Mouse (Mus musculus) limb, embryonic 13.5 days (tissue): ENCODE data around the gene Uhrf1. TPM values are rescaled to one million over a fixed set of nuclear protein-coding genes. Genes with fewer than 3 reads are reported as not detected.

ENCODE experiments used
- ATAC-seq: fragments of 200-750 bp; cut with Nextera tagmentation; 2 replicates; pipeline ENCODE4 v1.8.0; 2017; ENCODE audit warnings: low read depth, moderate number of reproducible peaks, moderate TSS enrichment; ENCODE audit not compliant: low FRiP score
- H3K27ac ChIP-seq: fragments of 300-500 bp; sonication (generic); 2 replicates; pipeline ENCODE4 v1.5.1; 2015; ENCODE audit warnings: inconsistent platforms, mild to moderate bottlenecking, moderate library complexity
- H3K27me3 ChIP-seq: fragments of 300-500 bp; sonication (generic); 2 replicates; pipeline ENCODE4 v1.6.1; 2015; ENCODE audit warnings: mild to moderate bottlenecking, inconsistent platforms
- H3K36me3 ChIP-seq: fragments of 300-500 bp; sonication (generic); 2 replicates; pipeline ENCODE4 v1.6.1; 2015; ENCODE audit warnings: inconsistent platforms, mild to moderate bottlenecking, moderate library complexity
- H3K4me1 ChIP-seq: fragments of 300-500 bp; sonication (generic); 2 replicates; pipeline ENCODE4 v1.6.1; 2015; ENCODE audit warnings: inconsistent platforms
- H3K4me2 ChIP-seq: fragments of 300-500 bp; sonication (generic); replicated peaks from 2 replicates; pipeline ENCODE4 v1.6.1; 2015; ENCODE audit warnings: inconsistent platforms, mild to moderate bottlenecking, moderate library complexity
- H3K4me3 ChIP-seq: fragments of 300-500 bp; sonication (generic); 2 replicates; pipeline ENCODE4 v1.5.1; 2015; ENCODE audit warnings: moderate library complexity, mild to moderate bottlenecking, inconsistent platforms
- H3K9ac ChIP-seq: fragments of 300-500 bp; sonication (generic); 2 replicates; pipeline ENCODE4 v1.6.1; 2015; ENCODE audit warnings: mild to moderate bottlenecking, inconsistent platforms
- H3K9me3 ChIP-seq: fragments of 300-500 bp; sonication (generic); 2 replicates; pipeline ENCODE4 v1.6.1; 2016; ENCODE audit warnings: inconsistent platforms
- WGBS: fragments of 180-500 bp; shearing (Covaris S2); methylation state at CpG from one replicate; pipeline ENCODE4 v1.1.7; 2015; 5-methylcytosine and 5-hydroxymethylcytosine counted together
- polyA plus RNA-seq: library from polyadenylated mRNA; unstranded; fragments of >200 nt; fragmentation: Nextera tagmentation; extraction: Ambion mirVana; gene quantifications from 2 replicates; pipeline ENCODE4 v1.2.1, GENCODE M21; 2015

Gene Uhrf1
- polyA plus RNA-seq, 1 experiment from 2014 or later, result 146 TPM

GRCm38 (mm10) chr17:56277567-56277893, 25.6 kb upstream of the Uhrf1 start:
- H3K36me3 ChIP-seq, result peaks cover 46% of the 10 kb centered on the region
- no peaks in the 10 kb centered on the region for H3K27me3 ChIP-seq
- H3K4me2 ChIP-seq, result peak overlapping the region; percentile 76
- 0 out of 2 replicates have a peak overlapping the region, but pooled peaks have one; percentile 20 for H3K9ac ChIP-seq
- H3K4me3 ChIP-seq, result peak overlapping the region; percentile 60; the same call in 1 of the 2 replicates
- WGBS, result 41% methylated on average over 2 of the region's 2 CpGs
- ATAC-seq, result no peak; the same call in 1 of the 2 replicates
- H3K4me1 ChIP-seq, result peaks cover 14% of the 10 kb centered on the region
- H3K27ac ChIP-seq, result peak overlapping the region; percentile 82; the same call in 1 of the 2 replicates
- H3K9me3 ChIP-seq, result no peaks in the 10 kb centered on the region

- no peak overlapping the region for H3K4me3 ChIP-seq
- no peaks in the 10 kb centered on the region for H3K27me3 ChIP-seq
- no peaks in the 10 kb centered on the region for H3K9me3 ChIP-seq
- 90% methylated on average over 5 of the region's 5 CpGs for WGBS
- H3K9ac ChIP-seq, result no peak overlapping the region
- H3K27ac ChIP-seq, result no peak overlapping the region
- H3K36me3 ChIP-seq, result peaks cover 50% of the 10 kb centered on the region
- peaks cover 14% of the 10 kb centered on the region for H3K4me1 ChIP-seq
- H3K4me2 ChIP-seq, result no peak overlapping the region
- ATAC-seq, result no peak
These were observed 24.8 kb upstream of the Uhrf1 start for GRCm38 (mm10) chr17:56278340-56278739.

DNA sequence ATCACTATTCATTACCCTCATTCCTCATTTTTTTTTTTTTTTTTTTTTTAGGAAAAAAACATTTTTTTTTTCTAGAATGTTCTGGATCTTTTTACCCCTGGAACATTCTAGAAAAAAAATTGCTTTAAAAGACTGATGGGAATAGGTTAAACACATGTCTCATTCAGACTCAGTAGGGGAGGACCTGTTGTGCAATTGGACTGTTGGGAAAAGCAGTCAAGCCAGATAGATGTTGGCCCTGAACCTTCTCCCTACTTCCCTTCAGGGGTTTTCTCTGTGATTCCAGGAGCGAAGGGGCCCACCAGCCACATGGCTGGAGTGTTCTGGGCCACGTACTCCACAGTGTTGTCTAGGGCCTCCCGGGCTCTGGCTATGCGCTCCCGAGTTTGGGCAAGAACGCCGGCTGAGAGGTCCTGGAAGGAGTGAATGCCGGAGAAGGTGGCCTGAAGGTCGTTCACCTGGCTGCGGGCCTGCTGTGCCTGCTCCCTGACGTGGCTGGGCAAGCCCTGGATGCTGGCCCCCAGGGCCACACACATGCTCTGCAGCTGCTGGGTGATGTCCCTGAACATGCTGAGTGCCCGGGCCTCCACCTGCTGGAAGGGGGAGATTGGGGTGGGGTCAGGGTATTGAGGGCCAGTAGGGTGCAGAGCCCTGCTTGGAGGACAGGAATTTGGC, 23.5 kb upstream of the Uhrf1 start:
- H3K4me1 ChIP-seq, result peaks cover 14% of the 10 kb centered on the region
- peaks cover 55% of the 10 kb centered on the region for H3K36me3 ChIP-seq
- no peak overlapping the region for H3K9ac ChIP-seq
- no peak overlapping the region for H3K27ac ChIP-seq
- H3K27me3 ChIP-seq, result no peaks in the 10 kb centered on the region
- H3K4me3 ChIP-seq, result no peak overlapping the region
- H3K9me3 ChIP-seq, result no peaks in the 10 kb centered on the region
- H3K4me2 ChIP-seq, result no peak overlapping the region
- ATAC-seq, result no peak
- WGBS, result 80% methylated on average over 12 of the region's 12 CpGs

- Histone ChIP-seq H3K4me1 (peaks cover 10% of the 10 kb centered on the region), H3K27me3 (no peaks in the 10 kb centered on the region), H3K36me3 (peaks cover 71% of the 10 kb centered on the region), H3K27ac (0 out of 2 replicates have a peak overlapping the region, but pooled peaks have one; percentile 28), H3K4me2 (no peak overlapping the region), H3K4me3 (no peak overlapping the region), H3K9me3 (no peaks in the 10 kb centered on the region), H3K9ac (0 out of 2 replicates have a peak overlapping the region, but pooled peaks have one; percentile 19)
- ATAC-seq, result no peak
- 91% methylated on average over 12 of the region's 12 CpGs for WGBS
These were observed 21.9 kb upstream of the Uhrf1 start for GRCm38 (mm10) chr17:56281193-56281592.

DNA sequence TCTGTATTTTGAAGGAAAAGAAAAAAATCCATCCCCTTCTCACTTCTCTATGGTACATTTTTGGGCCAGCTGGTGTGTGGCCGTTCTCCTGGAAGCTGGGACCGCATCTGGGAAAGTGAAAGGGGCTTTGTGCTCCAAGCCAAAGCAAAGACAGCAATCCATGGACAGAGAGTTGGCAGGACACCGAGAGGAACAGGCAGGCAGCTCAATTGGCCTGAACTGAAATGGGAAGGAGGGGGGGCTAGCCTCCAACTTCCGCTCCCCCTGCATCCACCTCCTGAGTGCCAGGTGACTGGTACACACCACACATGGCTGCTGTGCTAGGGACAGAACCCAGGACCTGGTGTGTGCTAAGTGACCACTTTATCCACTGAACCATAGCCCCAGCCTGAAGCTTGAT, 20.3 kb upstream of the Uhrf1 start:
- H3K9me3 ChIP-seq, result no peaks in the 10 kb centered on the region
- no peak overlapping the region for H3K4me3 ChIP-seq
- 81% methylated on average over 4 of the region's 4 CpGs for WGBS
- no peaks in the 10 kb centered on the region for H3K27me3 ChIP-seq
- no peak overlapping the region; the same call in 1 of the 2 replicates for H3K27ac ChIP-seq
- no peak overlapping the region for H3K4me2 ChIP-seq
- no peak for ATAC-seq
- H3K4me1 ChIP-seq, result peaks cover 3% of the 10 kb centered on the region
- H3K9ac ChIP-seq, result no peak overlapping the region
- H3K36me3 ChIP-seq, result peaks cover 81% of the 10 kb centered on the region

GRCm38 (mm10) chr17:56283316-56283715, 19.8 kb upstream of the Uhrf1 start:
- Histone ChIP-seq H3K27ac (no peak overlapping the region; the same call in 1 of the 2 replicates), H3K9ac (no peak overlapping the region), H3K4me1 (peaks cover 8% of the 10 kb centered on the region), H3K4me3 (no peak overlapping the region), H3K9me3 (no peaks in the 10 kb centered on the region), H3K36me3 (peaks cover 76% of the 10 kb centered on the region), H3K4me2 (no peak overlapping the region), H3K27me3 (no peaks in the 10 kb centered on the region)
- 93% methylated on average over 8 of the region's 8 CpGs for WGBS
- no peak for ATAC-seq

GRCm38 (mm10) chr17:56285995-56286394, 17.1 kb upstream of the Uhrf1 start:
- Histone ChIP-seq H3K27ac (no peak overlapping the region), H3K4me2 (no peak overlapping the region), H3K4me3 (no peak overlapping the region), H3K27me3 (no peaks in the 10 kb centered on the region), H3K4me1 (peaks cover 29% of the 10 kb centered on the region), H3K36me3 (peaks cover 59% of the 10 kb centered on the region), H3K9me3 (no peaks in the 10 kb centered on the region), H3K9ac (no peak overlapping the region)
- WGBS, result 93% methylated on average over 11 of the region's 11 CpGs
- ATAC-seq, result no peak

GRCm38 (mm10) chr17:56287830-56288229, 15.3 kb upstream of the Uhrf1 start:
- H3K9ac ChIP-seq, result peak overlapping the region; percentile 50; the same call in 1 of the 2 replicates
- no peak overlapping the region; the same call in 1 of the 2 replicates for H3K27ac ChIP-seq
- peaks cover 43% of the 10 kb centered on the region for H3K36me3 ChIP-seq
- H3K4me1 ChIP-seq, result peaks cover 41% of the 10 kb centered on the region
- WGBS, result 57% methylated on average over 3 of the region's 3 CpGs
- H3K4me3 ChIP-seq, result peak overlapping the region; percentile 1
- ATAC-seq, result no peak
- no peaks in the 10 kb centered on the region for H3K9me3 ChIP-seq
- H3K4me2 ChIP-seq, result peak overlapping the region; percentile 84
- H3K27me3 ChIP-seq, result no peaks in the 10 kb centered on the region

DNA sequence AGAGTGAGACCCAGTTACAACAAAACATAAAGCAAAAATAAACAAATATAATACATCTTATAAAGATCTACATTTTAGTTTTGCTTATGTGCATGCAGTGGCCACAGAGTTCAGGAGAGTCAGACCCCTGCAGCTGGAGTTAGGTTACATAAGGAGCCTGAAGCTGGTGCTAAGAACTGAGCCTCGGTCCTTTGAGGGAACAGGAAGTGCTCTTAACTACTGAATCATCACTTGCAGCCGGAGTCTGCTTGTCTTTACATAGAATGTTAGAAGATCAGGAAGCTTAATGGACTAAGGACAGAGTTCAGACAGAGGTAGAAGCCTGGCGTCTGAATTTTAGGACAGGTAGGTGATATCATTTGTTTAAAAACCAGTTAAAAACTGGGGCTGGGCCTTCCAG, 14.3 kb upstream of the Uhrf1 start:
- peak overlapping the region; percentile 63 for H3K4me3 ChIP-seq
- H3K4me2 ChIP-seq, result peak overlapping the region; percentile 84
- H3K36me3 ChIP-seq, result peaks cover 34% of the 10 kb centered on the region
- H3K4me1 ChIP-seq, result peaks cover 41% of the 10 kb centered on the region
- 37% methylated on average over 3 of the region's 3 CpGs for WGBS
- H3K27ac ChIP-seq, result peak overlapping the region; percentile 96
- peak overlapping the region; percentile 74 for H3K9ac ChIP-seq
- no peaks in the 10 kb centered on the region for H3K9me3 ChIP-seq
- no peak for ATAC-seq
- H3K27me3 ChIP-seq, result no peaks in the 10 kb centered on the region

DNA sequence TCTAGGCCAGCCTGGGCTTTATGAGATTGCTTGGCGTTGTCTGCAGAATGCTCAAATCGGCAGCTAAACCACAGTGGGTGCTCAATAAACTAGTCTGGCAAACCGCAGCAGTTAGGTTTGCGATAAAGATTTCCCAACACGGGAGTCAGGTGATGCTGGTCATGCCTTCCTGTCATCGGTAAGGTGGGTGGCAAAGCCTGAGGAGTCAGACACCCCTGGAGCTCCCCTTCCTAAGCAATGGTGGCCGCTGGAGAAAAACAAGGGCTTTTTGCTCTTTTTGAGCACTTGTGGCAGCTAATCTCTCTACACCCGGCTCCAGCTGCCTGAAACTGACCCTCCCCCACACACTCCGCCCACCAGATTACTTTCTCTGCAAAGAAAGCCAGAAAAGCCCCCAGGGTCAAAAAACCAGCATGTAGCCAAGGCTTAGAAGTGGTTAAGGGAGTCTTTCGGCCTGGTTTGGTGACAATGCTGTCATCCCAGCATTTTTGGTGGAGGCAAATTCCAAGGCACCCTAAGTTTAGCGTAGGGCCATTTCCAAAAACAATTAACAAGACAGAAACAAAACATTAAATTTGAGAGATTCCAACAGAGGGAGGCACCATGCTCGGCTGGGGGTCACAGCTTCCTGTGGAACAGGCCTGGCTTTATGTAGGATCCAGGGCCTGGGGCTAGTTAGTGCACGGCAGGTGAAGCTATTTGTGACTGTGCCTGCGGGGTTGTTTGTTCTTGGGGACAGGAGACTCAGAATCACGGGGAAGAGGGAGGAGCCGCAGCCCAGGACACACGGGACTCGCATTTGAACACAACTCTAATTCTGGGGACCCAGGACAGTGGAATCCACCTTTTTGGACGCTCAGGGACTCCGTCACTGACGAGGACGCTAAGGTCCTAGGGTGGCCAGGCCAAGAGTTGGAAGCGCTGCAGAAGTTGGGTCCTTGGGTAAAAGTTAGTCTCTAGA, 13.5 kb upstream of the Uhrf1 start:
- Histone ChIP-seq H3K4me2 (peak overlapping the region; percentile 84), H3K36me3 (peaks cover 26% of the 10 kb centered on the region), H3K4me3 (peak overlapping the region; percentile 63), H3K9ac (peak overlapping the region; percentile 74), H3K27ac (peak overlapping the region; percentile 96), H3K9me3 (no peaks in the 10 kb centered on the region), H3K27me3 (no peaks in the 10 kb centered on the region), H3K4me1 (peaks cover 41% of the 10 kb centered on the region)
- under 1% methylated on average over 23 of the region's 23 CpGs for WGBS
- ATAC-seq, result peak; percentile 3; the same call in 1 of the 2 replicates

- 1% methylated on average over 17 of the region's 17 CpGs for WGBS
- Histone ChIP-seq H3K4me3 (peak overlapping the region; percentile 63), H3K36me3 (peaks cover 17% of the 10 kb centered on the region), H3K9ac (peak overlapping the region; percentile 74), H3K9me3 (no peaks in the 10 kb centered on the region), H3K27ac (peak overlapping the region; percentile 96), H3K4me1 (peaks cover 41% of the 10 kb centered on the region), H3K27me3 (no peaks in the 10 kb centered on the region), H3K4me2 (peak overlapping the region; percentile 84)
- ATAC-seq, result peak; percentile 89
These were observed 12.5 kb upstream of the Uhrf1 start for GRCm38 (mm10) chr17:56290388-56291170.
